Mouse (Mus musculus): ENCODE data around the gene Gm9803.

Gene Gm9803

GRCm38 (mm10) chr10:43516992-43517660 is 6.8 kb upstream of the Gm9803 start:
- peak; percentile 87 for DNase-seq

DNA sequence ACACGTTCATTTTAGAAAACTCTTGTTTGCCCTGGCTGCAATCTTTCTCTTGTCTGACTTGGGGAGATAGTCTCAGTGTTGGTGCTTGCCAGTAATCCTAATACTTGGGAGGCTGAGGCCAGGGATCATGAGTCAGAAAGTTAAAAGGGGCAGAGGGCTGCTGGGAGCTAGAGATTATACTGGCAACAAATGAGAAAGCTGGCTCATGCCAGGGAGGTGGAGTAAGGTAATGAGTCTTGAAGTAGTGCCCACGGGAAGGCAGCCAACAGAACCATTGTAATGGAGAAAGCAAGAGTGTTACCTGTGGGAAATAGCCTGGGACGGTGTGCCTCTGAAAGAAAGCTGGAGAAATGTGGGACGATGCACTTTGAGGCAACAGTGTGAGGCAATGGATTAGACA is 6.0 kb upstream of the Gm9803 start:
- peak; percentile 97 for DNase-seq

DNA sequence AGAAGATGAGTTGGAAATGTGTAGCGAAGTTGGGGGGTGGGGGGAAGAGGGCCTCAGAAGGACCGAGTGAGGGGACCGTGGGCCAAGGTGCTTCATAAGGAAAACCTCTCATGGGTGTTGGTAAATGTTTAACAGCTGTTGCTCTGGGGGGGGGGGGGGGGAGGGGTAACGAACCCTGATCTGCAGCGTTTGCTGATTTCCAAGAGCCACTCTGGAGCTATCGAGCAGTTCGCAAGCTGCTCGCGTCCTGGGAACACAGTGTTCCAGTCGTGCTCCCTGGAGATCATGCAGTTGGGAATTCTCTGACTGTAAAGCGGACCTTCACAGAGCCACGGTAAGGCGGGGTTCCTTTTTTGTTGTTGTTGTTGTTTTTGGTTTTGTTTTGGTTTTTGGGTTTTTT is 5.5 kb upstream of the Gm9803 start:
- peak; percentile 84 for DNase-seq

DNA sequence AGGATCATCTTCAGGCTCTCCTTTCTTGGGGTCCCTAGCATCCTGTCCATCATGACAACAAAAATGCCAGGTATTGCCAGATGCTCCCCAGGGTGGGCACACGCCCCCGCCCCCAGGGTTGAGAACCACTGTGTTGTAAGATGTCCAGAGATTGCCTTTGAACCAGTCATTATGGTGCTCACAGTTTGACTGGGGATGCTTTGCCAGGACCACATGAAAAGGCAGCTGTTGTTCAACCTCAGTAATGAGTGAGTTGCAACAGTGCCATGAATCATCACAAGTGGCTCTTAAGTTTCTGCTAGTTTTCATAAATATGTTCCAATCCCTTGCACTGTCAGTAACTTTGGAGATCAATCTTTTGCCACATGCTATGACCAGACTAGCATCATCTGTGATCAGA is 3.9 kb upstream of the Gm9803 start:
- DNase-seq, result no peak

- no peak for DNase-seq
Measured at GRCm38 (mm10) chr10:43527283-43528269, 3.7 kb downstream of the Gm9803 start.

GRCm38 (mm10) chr10:43534382-43534781 is 10.5 kb downstream of the Gm9803 start:
- peak; percentile 76 for DNase-seq

- DNase-seq, result peak; percentile 83
Measured at GRCm38 (mm10) chr10:43537652-43538051, 13.8 kb downstream of the Gm9803 start.

DNA sequence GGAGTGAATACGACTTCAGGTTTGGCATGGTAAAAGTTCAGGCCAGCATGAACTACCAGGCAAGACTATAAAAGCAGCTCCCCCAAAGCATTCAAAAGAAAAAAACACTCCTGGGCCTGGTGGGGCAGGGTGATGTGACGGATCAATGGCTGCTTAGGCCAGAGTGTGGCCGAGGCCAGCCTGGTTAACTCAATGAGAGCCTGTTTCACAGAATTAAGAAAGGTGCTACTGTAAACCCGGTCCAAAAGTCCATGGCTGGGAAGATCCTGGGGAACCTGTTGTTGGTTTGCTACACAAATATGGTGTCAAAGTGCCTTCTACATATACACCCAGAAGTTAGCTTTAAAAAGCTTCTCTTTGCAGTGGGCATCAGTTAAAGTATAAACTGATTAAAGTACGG is 14.9 kb downstream of the Gm9803 start:
- peak; percentile 76 for DNase-seq

DNA sequence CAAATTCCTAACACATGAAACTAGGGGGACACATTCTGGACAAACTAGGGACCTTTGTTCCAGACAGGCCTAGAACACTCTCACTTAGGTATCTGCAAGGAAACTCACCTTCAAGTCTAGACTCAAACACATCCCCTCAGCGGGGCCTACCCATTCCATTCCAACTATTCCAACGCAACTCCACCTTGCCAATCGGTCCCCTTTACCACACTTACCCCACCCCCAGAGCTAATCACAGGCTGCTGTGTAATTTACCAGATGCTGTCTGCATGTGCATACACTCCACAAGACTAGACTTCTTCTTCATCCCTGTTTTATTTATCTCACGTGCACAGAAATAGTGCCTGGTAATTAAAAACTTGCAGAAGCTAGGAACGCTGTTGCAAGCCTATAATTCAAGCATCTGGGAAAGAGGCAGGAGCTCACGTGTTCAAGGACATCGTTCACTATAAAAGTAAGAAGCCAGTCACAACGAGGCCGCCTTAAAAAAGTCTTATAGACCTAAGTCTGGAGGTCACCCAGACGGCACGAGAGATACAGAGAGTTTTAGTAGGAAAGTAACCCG is 15.9 kb downstream of the Gm9803 start:
- peak; percentile 48 for DNase-seq

DNA sequence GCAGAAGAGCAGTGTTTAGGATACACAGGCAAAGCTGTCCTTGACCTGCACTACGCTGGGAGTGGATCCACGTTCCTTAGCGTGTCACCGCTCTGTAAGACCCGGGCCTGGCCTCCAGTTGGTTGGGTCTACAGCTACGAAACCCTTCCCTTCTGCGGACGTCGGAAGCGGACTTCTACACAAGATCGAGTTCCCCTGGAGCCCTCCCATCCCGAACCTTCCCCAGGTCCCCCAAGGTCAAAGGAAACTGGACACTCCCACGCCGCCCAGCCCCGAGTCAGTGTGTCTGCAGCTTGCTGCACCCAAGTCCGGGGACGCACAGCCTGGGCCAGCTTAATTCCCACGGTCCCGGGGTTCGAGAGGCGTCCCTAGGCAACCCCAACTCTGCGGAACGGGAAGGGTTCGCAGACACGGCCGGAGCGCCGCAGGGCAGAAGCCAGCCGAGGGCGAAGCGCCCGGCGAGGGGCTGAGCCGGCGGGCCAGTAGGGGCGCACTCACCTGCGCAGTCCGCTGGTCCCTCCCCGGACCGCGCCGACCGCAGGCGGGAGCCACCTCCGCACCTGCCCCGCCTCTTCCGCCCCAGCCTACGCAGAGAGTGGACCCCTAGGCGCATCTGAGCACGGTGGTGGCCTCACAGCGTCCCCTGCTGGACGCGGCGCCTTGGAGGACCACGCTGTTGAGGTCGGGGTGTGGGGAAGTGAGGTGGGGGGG is 16.7 kb downstream of the Gm9803 start, which contains the start of gene 1700021F05Rik:
1700021F05Rik (minus strand) TSS at position 553 of the 711 bp plus-strand sequence.
- peak; percentile 96 for DNase-seq

DNA sequence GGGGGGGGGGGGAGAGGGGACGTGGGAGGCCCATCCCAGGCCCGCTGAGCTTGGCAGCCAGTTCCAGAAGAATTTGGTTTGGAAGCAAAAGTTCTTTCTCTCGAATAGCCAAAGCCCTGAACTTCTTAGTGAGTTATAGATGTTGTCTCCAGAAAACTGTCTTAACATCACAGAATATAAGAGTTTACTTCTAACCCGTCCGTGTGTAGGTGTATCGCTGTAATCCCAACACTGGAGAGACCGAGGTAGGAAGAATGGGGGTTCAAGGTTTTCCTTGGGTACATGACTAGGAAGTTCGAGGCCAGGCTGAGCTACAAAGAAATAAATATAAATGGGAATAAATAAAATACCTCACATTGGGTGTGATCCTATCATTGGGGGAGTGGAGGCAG is 17.3 kb downstream of the Gm9803 start:
- DNase-seq, result no peak

DNA sequence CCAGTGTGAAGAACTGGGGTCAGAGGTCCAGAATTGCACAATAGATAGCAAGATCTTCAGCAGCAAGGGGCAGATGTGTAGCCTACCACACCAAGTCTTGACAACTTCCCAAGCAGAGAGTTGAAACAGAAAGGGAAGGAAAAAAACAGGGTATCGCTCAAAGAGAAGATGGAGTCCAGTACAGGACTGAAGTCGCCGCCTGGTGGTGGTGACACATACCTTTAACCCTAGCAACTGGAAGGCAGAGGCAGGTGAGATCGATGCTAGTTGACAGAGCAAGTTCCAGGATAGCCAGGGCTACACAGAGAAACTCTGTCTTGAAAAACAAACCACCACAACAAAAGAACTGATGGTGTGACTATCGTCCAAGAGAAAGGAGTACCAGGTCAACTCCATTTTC is 25.5 kb downstream of the Gm9803 start:
- no peak for DNase-seq

- no peak for DNase-seq
Measured at GRCm38 (mm10) chr10:43550923-43551322, 27.0 kb downstream of the Gm9803 start.

- no peak for DNase-seq
Measured at GRCm38 (mm10) chr10:43551388-43551787, 27.5 kb downstream of the Gm9803 start.

GRCm38 (mm10) chr10:43557630-43558165 is 33.8 kb downstream of the Gm9803 start:
- no peak for DNase-seq

GRCm38 (mm10) chr10:43559313-43559712 is 35.4 kb downstream of the Gm9803 start:
- DNase-seq, result no peak

DNA sequence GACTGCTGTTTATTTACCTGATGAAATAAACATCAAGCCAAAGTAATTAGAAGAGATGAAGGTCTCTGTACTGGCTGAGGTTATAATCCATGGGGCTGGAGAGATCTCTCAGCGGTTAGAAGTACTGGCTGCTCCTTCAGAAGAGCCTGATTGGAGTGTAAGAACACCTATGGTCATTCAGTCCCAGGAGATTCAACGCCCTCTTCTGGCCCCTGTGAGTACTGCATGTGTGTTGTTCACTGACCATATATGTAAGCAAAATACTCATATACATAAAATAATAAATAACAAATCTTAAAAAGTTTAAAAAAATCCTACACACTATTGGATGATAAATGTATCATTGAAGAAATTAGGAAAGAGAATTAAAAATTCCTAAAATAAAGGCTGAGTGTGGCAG is 36.9 kb downstream of the Gm9803 start:
- no peak for DNase-seq

- DNase-seq, result no peak
Measured at GRCm38 (mm10) chr10:43561311-43561710, 37.4 kb downstream of the Gm9803 start.
